Mouse (Mus musculus) intestine, embryonic 16.5 days (tissue): ENCODE measurements around the gene Msl3l2. TPM values are rescaled to one million over a fixed set of nuclear protein-coding genes. Genes with fewer than 3 reads are reported as not detected.

Source experiments
- ATAC-seq: fragments of 200-750 bp; cut with Nextera tagmentation; 2 replicates; pipeline ENCODE4 v1.8.0; 2017; ENCODE audit warnings: moderate TSS enrichment, moderate library complexity
- H3K27ac ChIP-seq: fragments of 300-500 bp; sonication (generic); 2 replicates; pipeline ENCODE4 v1.5.1; 2014; ENCODE audit warnings: mild to moderate bottlenecking, low read length
- H3K27me3 ChIP-seq: fragments of 300-500 bp; sonication (generic); replicated peaks from 2 replicates; pipeline ENCODE4 v1.6.1; 2014; ENCODE audit warnings: low read length, control low read depth, mixed read lengths; ENCODE audit not compliant: control insufficient read depth, insufficient read depth
- H3K36me3 ChIP-seq: fragments of 300-500 bp; sonication (generic); 2 replicates; pipeline ENCODE4 v1.6.1; 2014; ENCODE audit warnings: low read length, control low read depth; ENCODE audit not compliant: control insufficient read depth, insufficient read depth
- H3K4me1 ChIP-seq: fragments of 300-500 bp; sonication (generic); 2 replicates; pipeline ENCODE4 v1.6.1; 2014; ENCODE audit warnings: low read length, control low read depth, mixed read lengths; ENCODE audit not compliant: control insufficient read depth, insufficient read depth
- H3K4me2 ChIP-seq: fragments of 300-500 bp; sonication (generic); 2 replicates; pipeline ENCODE4 v1.6.1; 2014; ENCODE audit warnings: low read depth, low read length, control low read depth
- H3K4me3 ChIP-seq: fragments of 300-500 bp; sonication (generic); 2 replicates; pipeline ENCODE4 v1.5.1; 2014; ENCODE audit warnings: mild to moderate bottlenecking, low read length
- H3K9ac ChIP-seq: fragments of 300-500 bp; sonication (generic); 2 replicates; pipeline ENCODE4 v1.6.1; 2014; ENCODE audit warnings: low read depth, low read length
- H3K9me3 ChIP-seq: fragments of 300-500 bp; sonication (generic); 2 replicates; pipeline ENCODE4 v1.6.1; 2016; ENCODE audit warnings: low read length, control low read depth; ENCODE audit not compliant: control insufficient read depth
- WGBS: fragments of 180-500 bp; shearing (Covaris S2); extraction: QIAGEN DNeasy Blood & Tissue Kit; methylation state at CpG from one replicate; pipeline ENCODE4 v1.1.7; 2014; 5-methylcytosine and 5-hydroxymethylcytosine counted together
- polyA plus RNA-seq: library from polyadenylated mRNA; unstranded; fragments of >200 nt; fragmentation: Nextera tagmentation; extraction: Ambion mirVana; gene quantifications from 2 replicates; pipeline ENCODE4 v1.2.1, GENCODE M21; 2015

Gene Msl3l2
- polyA plus RNA-seq, 1 experiment from 2014 or later, result 2.1 TPM

GRCm38 (mm10) chr10:56164411-56164810, 57.7 kb downstream of the Msl3l2 start:
- H3K4me2 ChIP-seq, result no peak overlapping the region
- no peak overlapping the region for H3K27ac ChIP-seq
- no peak overlapping the region for H3K9ac ChIP-seq
- ATAC-seq, result no peak
- no peaks in the 10 kb centered on the region for H3K9me3 ChIP-seq
- no peaks in the 10 kb centered on the region for H3K4me1 ChIP-seq
- 68% methylated on average over 3 of the region's 3 CpGs for WGBS
- no peaks in the 10 kb centered on the region for H3K27me3 ChIP-seq
- no peaks in the 10 kb centered on the region for H3K36me3 ChIP-seq
- no peak overlapping the region for H3K4me3 ChIP-seq

GRCm38 (mm10) chr10:56165758-56166157, 59.0 kb downstream of the Msl3l2 start:
- ATAC-seq, result no peak
- Histone ChIP-seq H3K27me3 (no peaks in the 10 kb centered on the region), H3K27ac (no peak overlapping the region), H3K4me3 (no peak overlapping the region), H3K4me1 (no peaks in the 10 kb centered on the region), H3K9me3 (no peaks in the 10 kb centered on the region), H3K36me3 (no peaks in the 10 kb centered on the region), H3K4me2 (no peak overlapping the region), H3K9ac (no peak overlapping the region)
- WGBS, result 90% methylated on average over 4 of the region's 4 CpGs

Other genes with a start within 250 kb of the Msl3l2 start
- gene Tbc1d32, start 121.8 kb downstream of the Msl3l2 start, polyA plus RNA-seq, result 2.3 and 2.6 TPM in 2 replicates